Mouse (Mus musculus): ENCODE measurements at regions not wholly inside any gene's neighbourhood (a gene's known extent, or its start where the extent isn't known, plus 50 kb on each side); places are given as distances from the start of the nearest gene placed in this dataset.
"Not testable (repeated sequence)": the region's sequence is repeated elsewhere in the genome, so short reads cannot be mapped to it uniquely, and the experiment has no call there.

- DNase-seq (ENCODE audit: low read depth, low spot score): no peak
Measured at GRCm38 (mm10) chr1:194565574-194565973, 52.4 kb upstream of the Plxna2 start.

GRCm38 (mm10) chr1:194563946-194564345 lies 54.1 kb upstream of the Plxna2 start:
- no peak for DNase-seq (ENCODE audit: low read depth, low spot score)

GRCm38 (mm10) chr1:194561098-194561497 lies 56.9 kb upstream of the Plxna2 start:
- no peak for DNase-seq (ENCODE audit: low read depth, low spot score)

GRCm38 (mm10) chr1:194548661-194549060 lies 69.4 kb upstream of the Plxna2 start:
- no peak for DNase-seq (ENCODE audit: low read depth, low spot score)

GRCm38 (mm10) chr1:194548243-194548642 lies 69.8 kb upstream of the Plxna2 start:
- no peak for DNase-seq (ENCODE audit: low read depth, low spot score)

GRCm38 (mm10) chr1:194540923-194541322 lies 77.1 kb upstream of the Plxna2 start:
- DNase-seq (ENCODE audit: low read depth, low spot score): no peak

- no peak for DNase-seq (ENCODE audit: low read depth, low spot score)
Measured at GRCm38 (mm10) chr1:194527342-194528165, 90.5 kb upstream of the Plxna2 start.

GRCm38 (mm10) chr1:194524976-194525375 lies 93.0 kb upstream of the Plxna2 start:
- no peak for DNase-seq (ENCODE audit: low read depth, low spot score)

- no peak for DNase-seq (ENCODE audit: low read depth, low spot score)
Measured at GRCm38 (mm10) chr1:194521216-194521615, 96.8 kb upstream of the Plxna2 start.

- no peak for DNase-seq (ENCODE audit: low read depth, low spot score)
Measured at GRCm38 (mm10) chr1:194519509-194520220, 98.4 kb upstream of the Plxna2 start.

GRCm38 (mm10) chr1:194516136-194516535 lies 101.9 kb upstream of the Plxna2 start:
- no peak for DNase-seq (ENCODE audit: low read depth, low spot score)

- DNase-seq (ENCODE audit: low read depth, low spot score): no peak
Measured at GRCm38 (mm10) chr1:194508314-194508713, 109.7 kb upstream of the Plxna2 start.

GRCm38 (mm10) chr1:194505826-194506225 lies 112.2 kb upstream of the Plxna2 start:
- DNase-seq (ENCODE audit: low read depth, low spot score): no peak

- no peak for DNase-seq (ENCODE audit: low read depth, low spot score)
Measured at GRCm38 (mm10) chr1:194504207-194504606, 113.8 kb upstream of the Plxna2 start.

GRCm38 (mm10) chr1:194503517-194503916 lies 114.5 kb upstream of the Plxna2 start:
- no peak for DNase-seq (ENCODE audit: low read depth, low spot score)

GRCm38 (mm10) chr1:194496424-194496823 lies 121.6 kb upstream of the Plxna2 start:
- DNase-seq (ENCODE audit: low read depth, low spot score): no peak

GRCm38 (mm10) chr1:194491111-194491510 lies 126.9 kb upstream of the Plxna2 start:
- DNase-seq (ENCODE audit: low read depth, low spot score): no peak

- DNase-seq (ENCODE audit: low read depth, low spot score): no peak
Measured at GRCm38 (mm10) chr1:194488126-194488525, 129.9 kb upstream of the Plxna2 start.

GRCm38 (mm10) chr1:194482717-194483059 lies 135.3 kb upstream of the Plxna2 start:
- no peak for DNase-seq (ENCODE audit: low read depth, low spot score)

GRCm38 (mm10) chr1:194482001-194482716 lies 135.9 kb upstream of the Plxna2 start:
- no peak for DNase-seq (ENCODE audit: low read depth, low spot score)

- DNase-seq (ENCODE audit: low read depth, low spot score): not testable (repeated sequence)
Measured at GRCm38 (mm10) chr1:194471281-194471680, 146.7 kb upstream of the Plxna2 start.

- DNase-seq (ENCODE audit: low read depth, low spot score): no peak
Measured at GRCm38 (mm10) chr1:194452480-194452879, 165.5 kb upstream of the Plxna2 start.
